Mouse (Mus musculus) limb, embryonic 10.5 days (tissue): ENCODE results near the gene Gnat1. TPM values are rescaled to one million over a fixed set of nuclear protein-coding genes. Genes with fewer than 3 reads are reported as not detected.
A peak's percentile ranks its signal among the peaks of the same experiment; 100 is the strongest.
"Not testable (repeated sequence)": the region's sequence is repeated elsewhere in the genome, so short reads cannot be mapped to it uniquely, and the experiment has no call there.

Experiments used
- DNase-seq: peaks from one replicate; pipeline ENCODE4 v3.0.0-alpha.2; 2017; ENCODE audit warnings: low spot score
- H3K27ac ChIP-seq: fragments of 300-500 bp; sonication (generic); 2 replicates; pipeline ENCODE4 v1.5.1; 2016; ENCODE audit warnings: mild to moderate bottlenecking
- H3K27me3 ChIP-seq: fragments of 300-500 bp; sonication (generic); 2 replicates; pipeline ENCODE4 v1.6.1; 2016; ENCODE audit warnings: low read depth, mild to moderate bottlenecking; ENCODE audit not compliant: poor library complexity, severe bottlenecking
- H3K36me3 ChIP-seq: fragments of 300-500 bp; sonication (generic); 2 replicates; pipeline ENCODE4 v1.6.1; 2016; ENCODE audit warnings: mild to moderate bottlenecking, moderate library complexity
- H3K4me1 ChIP-seq: fragments of 300-500 bp; sonication (generic); 2 replicates; pipeline ENCODE4 v1.6.1; 2016
- H3K4me3 ChIP-seq: fragments of 300-500 bp; sonication (generic); 2 replicates; pipeline ENCODE4 v1.5.1; 2016; ENCODE audit warnings: mild to moderate bottlenecking, moderate library complexity
- H3K9me3 ChIP-seq: fragments of 300-500 bp; sonication (generic); replicated peaks from 2 replicates; pipeline ENCODE4 v1.6.1; 2016; ENCODE audit warnings: mild to moderate bottlenecking
- WGBS: fragments of 180-500 bp; shearing (Covaris S2); methylation state at CpG from one replicate; pipeline ENCODE4 v1.1.7; 2016; 5-methylcytosine and 5-hydroxymethylcytosine counted together
- polyA plus RNA-seq: library from polyadenylated mRNA; unstranded; fragments of >200 nt; fragmentation: Nextera tagmentation; extraction: Ambion mirVana; gene quantifications from 2 replicates; pipeline ENCODE4 v1.2.1, GENCODE M21; 2016

Gene Gnat1
- polyA plus RNA-seq, 1 experiment from 2014 or later = 2.6 TPM

GRCm38 (mm10) chr9:107677819-107678526, 1.5 kb downstream of the Gnat1 start:
- H3K27ac ChIP-seq, H3K4me3 ChIP-seq, H3K9me3 ChIP-seq: not testable (repeated sequence)
- peaks cover 21% of the 10 kb centered on the region for H3K36me3 ChIP-seq
- H3K4me1 ChIP-seq = peaks cover 30% of the 10 kb centered on the region
- peaks cover 44% of the 10 kb centered on the region for H3K27me3 ChIP-seq
- peak; percentile 74 for DNase-seq
- 41% methylated on average over 14 of the region's 14 CpGs for WGBS

- peaks cover 44% of the 10 kb centered on the region for H3K27me3 ChIP-seq
- peak; percentile 72 for DNase-seq
- H3K27ac ChIP-seq = no peak overlapping the region
- H3K36me3 ChIP-seq = peaks cover 14% of the 10 kb centered on the region
- H3K9me3 ChIP-seq = no peaks in the 10 kb centered on the region
- H3K4me1 ChIP-seq = peaks cover 25% of the 10 kb centered on the region
- peak overlapping the region; percentile 44; the same call in 1 of the 2 replicates for H3K4me3 ChIP-seq
- WGBS = 20% methylated on average over 17 of the region's 17 CpGs
Measured at GRCm38 (mm10) chr9:107677091-107677784, 2.3 kb downstream of the Gnat1 start.

GRCm38 (mm10) chr9:107676302-107676701, 3.2 kb downstream of the Gnat1 start:
- H3K27me3 ChIP-seq = peaks cover 44% of the 10 kb centered on the region
- no peak overlapping the region; the same call in 1 of the 2 replicates for H3K27ac ChIP-seq
- H3K36me3 ChIP-seq = peaks cover 5% of the 10 kb centered on the region; the same call in 1 of the 2 replicates
- no peaks in the 10 kb centered on the region for H3K9me3 ChIP-seq
- 1% methylated on average over 25 of the region's 25 CpGs for WGBS
- peaks cover 25% of the 10 kb centered on the region for H3K4me1 ChIP-seq
- no peak for DNase-seq
- H3K4me3 ChIP-seq = peak overlapping the region; percentile 44

- under 1% methylated on average over 39 of the region's 39 CpGs for WGBS
- Histone ChIP-seq H3K27me3 (peaks cover 44% of the 10 kb centered on the region), H3K9me3 (no peaks in the 10 kb centered on the region), H3K4me3 (peak overlapping the region; percentile 44), H3K4me1 (peaks cover 25% of the 10 kb centered on the region), H3K27ac (no peak overlapping the region), H3K36me3 (0 out of 2 replicates have a peak, but pooled peaks cover under 1% of the 10 kb centered on the region)
- peak; percentile 87 for DNase-seq
Measured at GRCm38 (mm10) chr9:107675671-107676301, 3.7 kb downstream of the Gnat1 start.

- H3K27ac ChIP-seq = no peak overlapping the region
- WGBS = 62% methylated on average over 9 of the region's 9 CpGs
- no peaks in the 10 kb centered on the region for H3K36me3 ChIP-seq
- DNase-seq = no peak
- H3K4me3 ChIP-seq = no peak overlapping the region
- H3K4me1 ChIP-seq = peaks cover 33% of the 10 kb centered on the region
- H3K27me3 ChIP-seq = peaks cover 52% of the 10 kb centered on the region
- no peaks in the 10 kb centered on the region for H3K9me3 ChIP-seq
Measured at GRCm38 (mm10) chr9:107674609-107675429, 4.7 kb downstream of the Gnat1 start.

- 46% methylated on average over 5 of the region's 5 CpGs for WGBS
- no peak for DNase-seq
- Histone ChIP-seq H3K9me3 (no peaks in the 10 kb centered on the region), H3K4me3 (no peak overlapping the region), H3K4me1 (peaks cover 49% of the 10 kb centered on the region), H3K27me3 (peaks cover 69% of the 10 kb centered on the region), H3K36me3 (no peaks in the 10 kb centered on the region), H3K27ac (no peak overlapping the region; the same call in 1 of the 2 replicates)
Measured at GRCm38 (mm10) chr9:107670259-107670658, 9.3 kb downstream of the Gnat1 start.

GRCm38 (mm10) chr9:107669480-107669945, 10.0 kb downstream of the Gnat1 start, which contains the start of gene Slc38a3:
Gene Slc38a3, minus strand, starts transcription at chr9:107669530.
- peak within 1 kb of the TSS; percentile 20; the same call in 1 of the 2 replicates for H3K27ac ChIP-seq
- 90% methylated on average over 9 of the region's 9 CpGs for WGBS

GRCm38 (mm10) chr9:107668916-107669315, 10.6 kb downstream of the Gnat1 start:
- no peak for DNase-seq
- Histone ChIP-seq H3K9me3 (no peaks in the 10 kb centered on the region), H3K27ac (no peak overlapping the region), H3K4me1 (peaks cover 44% of the 10 kb centered on the region), H3K27me3 (peaks cover 61% of the 10 kb centered on the region), H3K36me3 (no peaks in the 10 kb centered on the region), H3K4me3 (no peak overlapping the region)
- 72% methylated on average over 3 of the region's 3 CpGs for WGBS

More at GRCm38 (mm10) chr9:107669480-107669945, 10.0 kb downstream of the Gnat1 start, which contains the start of gene Slc38a3:
- no peak for DNase-seq
- Histone ChIP-seq H3K4me3 (no peak within 1 kb of the TSS), H3K36me3 (no peaks in the 10 kb centered on the region), H3K27me3 (peaks cover 67% of the 10 kb centered on the region), H3K4me1 (peaks cover 44% of the 10 kb centered on the region), H3K9me3 (no peaks in the 10 kb centered on the region)

GRCm38 (mm10) chr9:107668011-107668410, 11.5 kb downstream of the Gnat1 start:
- Histone ChIP-seq H3K4me3 (peak overlapping the region; percentile 62; the same call in 1 of the 2 replicates), H3K4me1 (peaks cover 51% of the 10 kb centered on the region), H3K27me3 (peaks cover 57% of the 10 kb centered on the region), H3K27ac (no peak overlapping the region), H3K36me3 (no peaks in the 10 kb centered on the region), H3K9me3 (no peaks in the 10 kb centered on the region)
- 41% methylated on average over 8 of the region's 8 CpGs for WGBS
- DNase-seq = no peak

GRCm38 (mm10) chr9:107667219-107667618, 12.3 kb downstream of the Gnat1 start:
- Histone ChIP-seq H3K4me3 (peak overlapping the region; percentile 62), H3K27ac (peak overlapping the region; percentile 74), H3K9me3 (no peaks in the 10 kb centered on the region), H3K4me1 (peaks cover 51% of the 10 kb centered on the region), H3K36me3 (no peaks in the 10 kb centered on the region), H3K27me3 (peaks cover 57% of the 10 kb centered on the region)
- peak; percentile 90 for DNase-seq
- WGBS = under 1% methylated on average over 24 of the region's 24 CpGs

- Histone ChIP-seq H3K9me3 (no peaks in the 10 kb centered on the region), H3K4me3 (peak overlapping the region; percentile 62), H3K4me1 (peaks cover 51% of the 10 kb centered on the region), H3K27ac (peak overlapping the region; percentile 74), H3K27me3 (peaks cover 57% of the 10 kb centered on the region), H3K36me3 (no peaks in the 10 kb centered on the region)
- 1% methylated on average over 30 of the region's 30 CpGs for WGBS
- no peak for DNase-seq
Measured at GRCm38 (mm10) chr9:107666751-107667205, 12.7 kb downstream of the Gnat1 start.

- peaks cover 53% of the 10 kb centered on the region for H3K27me3 ChIP-seq
- H3K4me1 ChIP-seq = peaks cover 48% of the 10 kb centered on the region
- no peak overlapping the region for H3K27ac ChIP-seq
Measured at GRCm38 (mm10) chr9:107665308-107665707, 14.2 kb downstream of the Gnat1 start.

More at GRCm38 (mm10) chr9:107665308-107665707, 14.2 kb downstream of the Gnat1 start:
- Histone ChIP-seq H3K9me3 (no peaks in the 10 kb centered on the region), H3K4me3 (no peak overlapping the region), H3K36me3 (no peaks in the 10 kb centered on the region)
- WGBS = 89% methylated on average over 7 of the region's 7 CpGs
- no peak for DNase-seq
